Mouse (Mus musculus): ENCODE data around the gene Slc7a14. TPM values are rescaled to one million over a fixed set of nuclear protein-coding genes. Genes with fewer than 3 reads are reported as not detected.

Slc7a14 gene
- total RNA-seq, 2 experiments from 2014 or later = 0.04 TPM; not detected in 1

GRCm38 (mm10) chr3:31217523-31217922 is 92.7 kb downstream of the Slc7a14 start:
- no peak for ATAC-seq (replicated peaks; ENCODE audit: low FRiP score, low TSS enrichment, poor library complexity, severe bottlenecking)

GRCm38 (mm10) chr3:31213802-31214201 is 96.4 kb downstream of the Slc7a14 start:
- ATAC-seq (replicated peaks; ENCODE audit: low FRiP score, low TSS enrichment, poor library complexity, severe bottlenecking) = no peak

- ATAC-seq (replicated peaks; ENCODE audit: low FRiP score, low TSS enrichment, poor library complexity, severe bottlenecking) = no peak
Observed at GRCm38 (mm10) chr3:31212205-31213038, 97.8 kb downstream of the Slc7a14 start.

- no peak for ATAC-seq (replicated peaks; ENCODE audit: low FRiP score, low TSS enrichment, poor library complexity, severe bottlenecking)
Observed at GRCm38 (mm10) chr3:31209001-31209400, 101.2 kb downstream of the Slc7a14 start.

- ATAC-seq (replicated peaks; ENCODE audit: low FRiP score, low TSS enrichment, poor library complexity, severe bottlenecking) = no peak
Observed at GRCm38 (mm10) chr3:31208458-31208994, 101.7 kb downstream of the Slc7a14 start.

- no peak for ATAC-seq (replicated peaks; ENCODE audit: low FRiP score, low TSS enrichment, poor library complexity, severe bottlenecking)
Observed at GRCm38 (mm10) chr3:31208046-31208445, 102.1 kb downstream of the Slc7a14 start.

- ATAC-seq (replicated peaks; ENCODE audit: low FRiP score, low TSS enrichment, poor library complexity, severe bottlenecking) = no peak
Observed at GRCm38 (mm10) chr3:31205167-31205566, 105.0 kb downstream of the Slc7a14 start.

GRCm38 (mm10) chr3:31203947-31204346 is 106.2 kb downstream of the Slc7a14 start:
- no peak for ATAC-seq (replicated peaks; ENCODE audit: low FRiP score, low TSS enrichment, poor library complexity, severe bottlenecking)

- ATAC-seq (replicated peaks; ENCODE audit: low FRiP score, low TSS enrichment, poor library complexity, severe bottlenecking) = no peak
Observed at GRCm38 (mm10) chr3:31199162-31199877, 110.9 kb downstream of the Slc7a14 start.

- ATAC-seq (replicated peaks; ENCODE audit: low FRiP score, low TSS enrichment, poor library complexity, severe bottlenecking) = no peak
Observed at GRCm38 (mm10) chr3:31191402-31191801, 118.8 kb downstream of the Slc7a14 start.

- no peak for ATAC-seq (replicated peaks; ENCODE audit: low FRiP score, low TSS enrichment, poor library complexity, severe bottlenecking)
Observed at GRCm38 (mm10) chr3:31190342-31190741, 119.8 kb downstream of the Slc7a14 start.

- no peak for ATAC-seq (replicated peaks; ENCODE audit: low FRiP score, low TSS enrichment, poor library complexity, severe bottlenecking)
Observed at GRCm38 (mm10) chr3:31166365-31166871, 143.8 kb downstream of the Slc7a14 start.

- no peak for ATAC-seq (replicated peaks; ENCODE audit: low FRiP score, low TSS enrichment, poor library complexity, severe bottlenecking)
Observed at GRCm38 (mm10) chr3:31165803-31166202, 144.4 kb downstream of the Slc7a14 start.

- no peak for ATAC-seq (replicated peaks; ENCODE audit: low FRiP score, low TSS enrichment, poor library complexity, severe bottlenecking)
Observed at GRCm38 (mm10) chr3:31162860-31163259, 147.3 kb downstream of the Slc7a14 start.

- ATAC-seq (replicated peaks; ENCODE audit: low FRiP score, low TSS enrichment, poor library complexity, severe bottlenecking) = no peak
Observed at GRCm38 (mm10) chr3:31161336-31161735, 148.8 kb downstream of the Slc7a14 start.

- no peak for ATAC-seq (replicated peaks; ENCODE audit: low FRiP score, low TSS enrichment, poor library complexity, severe bottlenecking)
Observed at GRCm38 (mm10) chr3:31160046-31160445, 150.1 kb downstream of the Slc7a14 start.

GRCm38 (mm10) chr3:31157776-31158175 is 152.4 kb downstream of the Slc7a14 start:
- ATAC-seq (replicated peaks; ENCODE audit: low FRiP score, low TSS enrichment, poor library complexity, severe bottlenecking) = no peak

- no peak for ATAC-seq (replicated peaks; ENCODE audit: low FRiP score, low TSS enrichment, poor library complexity, severe bottlenecking)
Observed at GRCm38 (mm10) chr3:31156126-31156525, 154.1 kb downstream of the Slc7a14 start.
